Mouse (Mus musculus) limb, embryonic 14.5 days (tissue): ENCODE measurements around the gene Dnase1l3. TPM values are rescaled to one million over a fixed set of nuclear protein-coding genes. Genes with fewer than 3 reads are reported as not detected.

Experiments used
- ATAC-seq: fragments of 200-750 bp; cut with Nextera tagmentation; 2 replicates; pipeline ENCODE4 v1.8.0; 2017; ENCODE audit warnings: low read depth, moderate number of reproducible peaks, moderate TSS enrichment; ENCODE audit not compliant: low FRiP score
- DNase-seq: peaks from one replicate; pipeline ENCODE4 v3.0.0-alpha.2; 2015; ENCODE audit warnings: low spot score
- H3K27ac ChIP-seq: fragments of 300-500 bp; sonication (generic); replicated peaks from 2 replicates; pipeline ENCODE4 v1.5.1; 2014; ENCODE audit warnings: low read depth, mild to moderate bottlenecking, low read length, moderate library complexity, mixed read lengths
- H3K27me3 ChIP-seq: fragments of 300-500 bp; sonication (generic); 2 replicates; pipeline ENCODE4 v1.6.1; 2014; ENCODE audit warnings: low read length, mixed read lengths; ENCODE audit not compliant: control insufficient read depth, insufficient read depth
- H3K36me3 ChIP-seq: fragments of 300-500 bp; sonication (generic); 2 replicates; pipeline ENCODE4 v1.6.1; 2014; ENCODE audit warnings: mild to moderate bottlenecking, low read length, moderate library complexity, mixed read lengths; ENCODE audit not compliant: control insufficient read depth, insufficient read depth
- H3K4me1 ChIP-seq: fragments of 300-500 bp; sonication (generic); 2 replicates; pipeline ENCODE4 v1.6.1; 2014; ENCODE audit warnings: antibody characterized with exemption, low read length, mixed read lengths; ENCODE audit not compliant: control insufficient read depth, insufficient read depth
- H3K4me2 ChIP-seq: fragments of 300-500 bp; sonication (generic); replicated peaks from 2 replicates; pipeline ENCODE4 v1.6.1; 2014; ENCODE audit warnings: low read depth, mild to moderate bottlenecking, low read length, moderate library complexity; ENCODE audit not compliant: severe bottlenecking
- H3K4me3 ChIP-seq: fragments of 300-500 bp; sonication (generic); replicated peaks from 2 replicates; pipeline ENCODE4 v1.5.1; 2014; ENCODE audit warnings: low read length
- H3K9ac ChIP-seq: fragments of 300-500 bp; sonication (generic); 2 replicates; pipeline ENCODE4 v1.6.1; 2014; ENCODE audit warnings: mild to moderate bottlenecking, low read depth, low read length, moderate library complexity; ENCODE audit not compliant: severe bottlenecking
- H3K9me3 ChIP-seq: fragments of 300-500 bp; sonication (generic); 2 replicates; pipeline ENCODE4 v1.6.1; 2016; ENCODE audit warnings: low read length; ENCODE audit not compliant: control insufficient read depth
- POLR2A ChIP-seq: fragments of 200-500 bp; IDR thresholded peaks from 2 replicates; pipeline ENCODE4 v1.8.0; 2012; ENCODE audit warnings: inconsistent platforms, mild to moderate bottlenecking, moderate library complexity, borderline replicate concordance; ENCODE audit not compliant: insufficient read depth, insufficient read length; ENCODE audit errors: extremely low read depth
- WGBS: fragments of 180-500 bp; shearing (Covaris S2); extraction: QIAGEN DNeasy Blood & Tissue Kit; methylation state at CpG from one replicate; pipeline ENCODE4 v1.1.7; 2014; 5-methylcytosine and 5-hydroxymethylcytosine counted together
- polyA plus RNA-seq, 2 experiments: library from polyadenylated mRNA; depleted of rRNA in 1 of 2; stranded (reverse) in 1 of 2; unstranded in 1 of 2; fragments of >200 nt; fragmentation: Nextera tagmentation in 1 of 2; extraction: Ambion mirVana in 1 of 2; gene quantifications; 2 replicates each; pipeline versions ENCODE4 v1.2.1 to v1.2.3; 2012 to 2014

The Dnase1l3 gene
- polyA plus RNA-seq, 2 experiments, result 0.11 to 0.92 TPM

- TF ChIP-seq POLR2A, result no peak
- no peak overlapping the region for H3K4me2 ChIP-seq
- H3K4me1 ChIP-seq, result 0 out of 2 replicates have a peak, but pooled peaks cover 5% of the 10 kb centered on the region
- 82% methylated on average over 5 of the region's 5 CpGs for WGBS
- no peak for DNase-seq
- H3K9me3 ChIP-seq, result no peaks in the 10 kb centered on the region
- no peak overlapping the region for H3K27ac ChIP-seq
- H3K36me3 ChIP-seq, result no peaks in the 10 kb centered on the region
- no peak for ATAC-seq
- no peaks in the 10 kb centered on the region for H3K27me3 ChIP-seq
- H3K4me3 ChIP-seq, result no peak overlapping the region
- no peak overlapping the region for H3K9ac ChIP-seq
These were observed 3.1 kb downstream of the Dnase1l3 start for GRCm38 (mm10) chr14:7991108-7991776.

- no peak for TF ChIP-seq POLR2A
- 90% methylated on average over 3 of the region's 3 CpGs for WGBS
- Histone ChIP-seq H3K27me3 (no peaks in the 10 kb centered on the region), H3K9me3 (no peaks in the 10 kb centered on the region), H3K9ac (no peak overlapping the region), H3K4me2 (no peak overlapping the region), H3K4me3 (no peak overlapping the region), H3K4me1 (0 out of 2 replicates have a peak, but pooled peaks cover 5% of the 10 kb centered on the region), H3K27ac (no peak overlapping the region), H3K36me3 (no peaks in the 10 kb centered on the region)
- DNase-seq (no peak), ATAC-seq (no peak)
These were observed 4.4 kb downstream of the Dnase1l3 start for GRCm38 (mm10) chr14:7989961-7990360.

GRCm38 (mm10) chr14:7989371-7989770 is 5.0 kb downstream of the Dnase1l3 start:
- DNase-seq, result no peak
- no peak overlapping the region for H3K9ac ChIP-seq
- no peaks in the 10 kb centered on the region for H3K36me3 ChIP-seq
- TF ChIP-seq POLR2A, result no peak
- H3K4me3 ChIP-seq, result no peak overlapping the region
- H3K27me3 ChIP-seq, result no peaks in the 10 kb centered on the region
- no peak overlapping the region for H3K4me2 ChIP-seq
- H3K27ac ChIP-seq, result no peak overlapping the region
- 68% methylated on average over 1 of the region's 1 CpGs for WGBS
- no peaks in the 10 kb centered on the region for H3K9me3 ChIP-seq
- ATAC-seq, result no peak
- H3K4me1 ChIP-seq, result 0 out of 2 replicates have a peak, but pooled peaks cover 5% of the 10 kb centered on the region

GRCm38 (mm10) chr14:7986913-7987312 is 7.5 kb downstream of the Dnase1l3 start:
- no peak overlapping the region for H3K9ac ChIP-seq

GRCm38 (mm10) chr14:7981226-7981625 is 13.1 kb downstream of the Dnase1l3 start:
- no peak for TF ChIP-seq POLR2A

More at GRCm38 (mm10) chr14:7986913-7987312, 7.5 kb downstream of the Dnase1l3 start:
- TF ChIP-seq POLR2A, result no peak
- Histone ChIP-seq H3K9me3 (no peaks in the 10 kb centered on the region), H3K4me2 (no peak overlapping the region), H3K27me3 (no peaks in the 10 kb centered on the region), H3K36me3 (no peaks in the 10 kb centered on the region), H3K27ac (no peak overlapping the region), H3K4me1 (no peaks in the 10 kb centered on the region), H3K4me3 (no peak overlapping the region)
- 91% methylated on average over 6 of the region's 6 CpGs for WGBS
- ATAC-seq, result no peak
- no peak for DNase-seq

More at GRCm38 (mm10) chr14:7981226-7981625, 13.1 kb downstream of the Dnase1l3 start:
- no peak overlapping the region for H3K4me2 ChIP-seq
- no peaks in the 10 kb centered on the region for H3K27me3 ChIP-seq
- no peak for DNase-seq
- no peaks in the 10 kb centered on the region for H3K9me3 ChIP-seq
- no peak overlapping the region for H3K9ac ChIP-seq
- H3K4me1 ChIP-seq, result no peaks in the 10 kb centered on the region
- H3K36me3 ChIP-seq, result no peaks in the 10 kb centered on the region
- no peak overlapping the region for H3K27ac ChIP-seq
- no peak for ATAC-seq
- WGBS, result 100% methylated on average over 1 of the region's 1 CpGs
- no peak overlapping the region for H3K4me3 ChIP-seq
